Mouse (Mus musculus) lung, postnatal 0 days (tissue): ENCODE results near the gene Kdm1a.

Experiments
- CTCF ChIP-seq: IDR thresholded peaks from 2 replicates; pipeline ENCODE4 v1.5.1; 2016; ENCODE audit warnings: antibody characterized with exemption, mild to moderate bottlenecking
- EP300 ChIP-seq: IDR thresholded peaks from 2 replicates; pipeline ENCODE4 v1.6.1; 2016; ENCODE audit warnings: antibody characterized with exemption, mild to moderate bottlenecking, control low read depth

- TF ChIP-seq CTCF (no peak), EP300 (no peak)
Measured at GRCm38 (mm10) chr4:136613657-136614056, 11.1 kb upstream of the Kdm1a start.
